Mouse (Mus musculus) stomach, postnatal 0 days (tissue): ENCODE measurements at regions not wholly inside any gene's neighbourhood (a gene's known extent, or its start where the extent isn't known, plus 50 kb on each side); places are given as distances from the start of the nearest gene placed in this dataset.

Source experiments
- CTCF ChIP-seq: IDR thresholded peaks from 2 replicates; pipeline ENCODE4 v1.5.1; 2016; ENCODE audit warnings: antibody characterized with exemption, low read depth, mild to moderate bottlenecking, moderate library complexity
- EP300 ChIP-seq: optimal IDR thresholded peaks from 2 replicates; pipeline ENCODE3; 2016; ENCODE audit warnings: antibody characterized with exemption

DNA sequence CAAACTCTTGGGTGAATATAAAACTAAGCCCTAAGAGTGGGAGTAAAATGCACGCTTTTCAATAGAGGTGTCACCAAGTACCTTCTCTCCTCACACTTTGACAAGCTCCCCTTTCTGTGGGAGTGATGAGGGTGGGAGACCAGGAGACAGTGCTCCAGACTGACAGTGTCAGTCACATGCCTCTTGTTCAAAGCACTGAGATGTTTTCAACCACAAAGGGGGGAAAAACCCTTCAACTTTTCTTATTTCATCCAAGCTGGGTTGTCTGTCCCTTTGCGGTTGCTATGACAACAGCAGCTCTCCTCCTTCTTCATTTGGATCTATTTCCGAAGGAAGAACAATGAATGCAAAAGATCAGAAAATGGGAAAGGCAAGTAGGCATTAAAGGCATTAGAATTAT lies 73.5 kb upstream of the Zkscan2 start:
- TF ChIP-seq CTCF (no peak), EP300 (no peak)
